Mouse (Mus musculus): ENCODE data around the gene Prune2. TPM values are rescaled to one million over a fixed set of nuclear protein-coding genes. Genes with fewer than 3 reads are reported as not detected.
A peak's percentile ranks its signal among the peaks of the same experiment; 100 is the strongest.

Gene Prune2
- total RNA-seq, 2 experiments from 2014 or later, result 38.1 to 41.8 TPM

GRCm38 (mm10) chr19:16987984-16988383, 32.1 kb downstream of the Prune2 start:
- intact Hi-C loops (cut with DNase I), result no loop called here

GRCm38 (mm10) chr19:16992151-16992550, 36.2 kb downstream of the Prune2 start:
- intact Hi-C loops (cut with DNase I), result no loop called here
- no peak for DNase-seq (ENCODE audit: extremely low spot score in 1 of 2, low spot score in 2 of 2)

More at GRCm38 (mm10) chr19:16987984-16988383, 32.1 kb downstream of the Prune2 start:
- DNase-seq (ENCODE audit: extremely low spot score in 1 of 2, low spot score in 2 of 2), result no peak

- no peak for DNase-seq (ENCODE audit: extremely low spot score in 1 of 2, low spot score in 2 of 2)
- intact Hi-C loops (cut with DNase I), result no loop called here
Observed at GRCm38 (mm10) chr19:16994260-16994659, 38.3 kb downstream of the Prune2 start.

GRCm38 (mm10) chr19:16997915-16998314, 42.0 kb downstream of the Prune2 start:
- intact Hi-C loops (cut with DNase I), result loop anchor here (2.0 kb wide), 1 partner anchor 25 kb away; no protein-coding TSS in a partner anchor

GRCm38 (mm10) chr19:17006220-17006907, 50.4 kb downstream of the Prune2 start:
- intact Hi-C loops (cut with DNase I), result no loop called here
- no peak for DNase-seq (ENCODE audit: extremely low spot score in 1 of 2, low spot score in 2 of 2)

More at GRCm38 (mm10) chr19:16997915-16998314, 42.0 kb downstream of the Prune2 start:
- no peak for DNase-seq (ENCODE audit: extremely low spot score in 1 of 2, low spot score in 2 of 2)

GRCm38 (mm10) chr19:17011261-17011995, 55.5 kb downstream of the Prune2 start:
- intact Hi-C loops (cut with DNase I), result no loop called here
- peak in 1 of 2 experiments; percentile 1 for DNase-seq (ENCODE audit: extremely low spot score in 1 of 2, low spot score in 2 of 2)

GRCm38 (mm10) chr19:17013085-17013484, 57.2 kb downstream of the Prune2 start:
- intact Hi-C loops (cut with DNase I), result no loop called here
- DNase-seq (ENCODE audit: extremely low spot score in 1 of 2, low spot score in 2 of 2), result no peak

GRCm38 (mm10) chr19:17014337-17015124, 58.6 kb downstream of the Prune2 start:
- intact Hi-C loops (cut with DNase I), result no loop called here
- DNase-seq (ENCODE audit: extremely low spot score in 1 of 2, low spot score in 2 of 2), result no peak

- DNase-seq (ENCODE audit: extremely low spot score in 1 of 2, low spot score in 2 of 2), result no peak
- intact Hi-C loops (cut with DNase I), result loop anchor here (5.0 kb wide), 2 partner anchors 122 to 222 kb away; no protein-coding TSS in a partner anchor
Observed at GRCm38 (mm10) chr19:17024748-17025147, 68.8 kb downstream of the Prune2 start.

GRCm38 (mm10) chr19:17030276-17030675, 74.4 kb downstream of the Prune2 start:
- intact Hi-C loops (cut with DNase I), result no loop called here

GRCm38 (mm10) chr19:17032314-17032713, 76.4 kb downstream of the Prune2 start:
- DNase-seq (ENCODE audit: extremely low spot score in 1 of 2, low spot score in 2 of 2), result no peak
- intact Hi-C loops (cut with DNase I), result no loop called here

More at GRCm38 (mm10) chr19:17030276-17030675, 74.4 kb downstream of the Prune2 start:
- DNase-seq (ENCODE audit: extremely low spot score in 1 of 2, low spot score in 2 of 2), result peak; percentile 36 to 45

GRCm38 (mm10) chr19:17046961-17047360, 91.0 kb downstream of the Prune2 start:
- intact Hi-C loops (cut with DNase I), result no loop called here
- no peak for DNase-seq (ENCODE audit: extremely low spot score in 1 of 2, low spot score in 2 of 2)

GRCm38 (mm10) chr19:17055892-17056291, 100.0 kb downstream of the Prune2 start:
- intact Hi-C loops (cut with DNase I), result no loop called here

GRCm38 (mm10) chr19:17060106-17060505, 104.2 kb downstream of the Prune2 start:
- intact Hi-C loops (cut with DNase I), result no loop called here
- DNase-seq (ENCODE audit: extremely low spot score in 1 of 2, low spot score in 2 of 2), result no peak

More at GRCm38 (mm10) chr19:17055892-17056291, 100.0 kb downstream of the Prune2 start:
- no peak for DNase-seq (ENCODE audit: extremely low spot score in 1 of 2, low spot score in 2 of 2)

GRCm38 (mm10) chr19:17064421-17064820, 108.5 kb downstream of the Prune2 start:
- no peak for DNase-seq (ENCODE audit: extremely low spot score in 1 of 2, low spot score in 2 of 2)
- intact Hi-C loops (cut with DNase I), result no loop called here

- intact Hi-C loops (cut with DNase I), result no loop called here
- DNase-seq (ENCODE audit: extremely low spot score in 1 of 2, low spot score in 2 of 2), result no peak
Observed at GRCm38 (mm10) chr19:17069067-17069466, 113.1 kb downstream of the Prune2 start.

GRCm38 (mm10) chr19:17071205-17071604, 115.3 kb downstream of the Prune2 start:
- intact Hi-C loops (cut with DNase I), result no loop called here
- DNase-seq (ENCODE audit: extremely low spot score in 1 of 2, low spot score in 2 of 2), result no peak

- no peak for DNase-seq (ENCODE audit: extremely low spot score in 1 of 2, low spot score in 2 of 2)
- intact Hi-C loops (cut with DNase I), result no loop called here
Observed at GRCm38 (mm10) chr19:17072245-17072644, 116.3 kb downstream of the Prune2 start.

- intact Hi-C loops (cut with DNase I), result no loop called here
- no peak for DNase-seq (ENCODE audit: extremely low spot score in 1 of 2, low spot score in 2 of 2)
Observed at GRCm38 (mm10) chr19:17078643-17079316, 122.9 kb downstream of the Prune2 start.

Measured in left cerebral cortex, postnatal 10 days (tissue).